Mouse (Mus musculus): ENCODE data around the gene Pde7b. TPM values are rescaled to one million over a fixed set of nuclear protein-coding genes. Genes with fewer than 3 reads are reported as not detected.

The Pde7b gene
- 4.2 and 6.6 TPM in 2 replicates for polyA plus RNA-seq (2016; fragmentation: Nextera tagmentation; extraction: Ambion mirVana)

- Histone ChIP-seq H3K36me3 (no peaks in the 10 kb centered on the region), H3K4me1 (peaks cover 21% of the 10 kb centered on the region), H3K27me3 (ENCODE audit: insufficient read depth, poor library complexity, severe bottlenecking) (no peaks in the 10 kb centered on the region; the same call in 1 of the 2 replicates), H3K4me3 (peak within 1 kb of the TSS; percentile 50), H3K9me3 (no peaks in the 10 kb centered on the region), H3K27ac (peak within 1 kb of the TSS; percentile 79)
- 14% methylated on average over 17 of the region's 17 CpGs for WGBS
- DNase-seq (ENCODE audit: low spot score): peak; percentile 91
These were observed at the start of gene Pde7b for GRCm38 (mm10) chr10:20724906-20725305. Gene Pde7b, minus strand, starts transcription at chr10:20725078.

GRCm38 (mm10) chr10:20772056-20772455, 47.2 kb upstream of the Pde7b start:
- H3K4me1 ChIP-seq: no peaks in the 10 kb centered on the region
- no peak for DNase-seq (ENCODE audit: low spot score)
- H3K4me3 ChIP-seq: no peak overlapping the region
- no peaks in the 10 kb centered on the region for H3K36me3 ChIP-seq
- no peak overlapping the region for H3K27ac ChIP-seq
- no peaks in the 10 kb centered on the region for H3K9me3 ChIP-seq
- WGBS: 79% methylated on average over 4 of the region's 4 CpGs
- no peaks in the 10 kb centered on the region for H3K27me3 ChIP-seq (ENCODE audit: insufficient read depth, poor library complexity, severe bottlenecking)

GRCm38 (mm10) chr10:20770418-20770888, 45.6 kb upstream of the Pde7b start:
- WGBS: 86% methylated on average over 2 of the region's 2 CpGs
- Histone ChIP-seq H3K4me1 (no peaks in the 10 kb centered on the region), H3K4me3 (no peak overlapping the region), H3K27ac (no peak overlapping the region), H3K36me3 (no peaks in the 10 kb centered on the region), H3K27me3 (ENCODE audit: insufficient read depth, poor library complexity, severe bottlenecking) (no peaks in the 10 kb centered on the region), H3K9me3 (no peaks in the 10 kb centered on the region)
- DNase-seq (ENCODE audit: low spot score): no peak

GRCm38 (mm10) chr10:20769557-20770417, 44.9 kb upstream of the Pde7b start:
- 88% methylated on average over 7 of the region's 7 CpGs for WGBS
- Histone ChIP-seq H3K27ac (no peak overlapping the region), H3K27me3 (ENCODE audit: insufficient read depth, poor library complexity, severe bottlenecking) (no peaks in the 10 kb centered on the region), H3K36me3 (no peaks in the 10 kb centered on the region), H3K4me3 (no peak overlapping the region), H3K9me3 (no peaks in the 10 kb centered on the region), H3K4me1 (no peaks in the 10 kb centered on the region)
- no peak for DNase-seq (ENCODE audit: low spot score)

GRCm38 (mm10) chr10:20764352-20764751, 39.5 kb upstream of the Pde7b start:
- no peaks in the 10 kb centered on the region for H3K4me1 ChIP-seq
- no peak for DNase-seq (ENCODE audit: low spot score)
- H3K9me3 ChIP-seq: no peaks in the 10 kb centered on the region
- WGBS: 82% methylated on average over 3 of the region's 3 CpGs
- H3K27me3 ChIP-seq (ENCODE audit: insufficient read depth, poor library complexity, severe bottlenecking): no peaks in the 10 kb centered on the region
- H3K4me3 ChIP-seq: no peak overlapping the region
- H3K36me3 ChIP-seq: no peaks in the 10 kb centered on the region
- no peak overlapping the region for H3K27ac ChIP-seq

GRCm38 (mm10) chr10:20758939-20759338, 34.1 kb upstream of the Pde7b start:
- Histone ChIP-seq H3K27me3 (ENCODE audit: insufficient read depth, poor library complexity, severe bottlenecking) (no peaks in the 10 kb centered on the region), H3K9me3 (no peaks in the 10 kb centered on the region)
- 63% methylated on average over 1 of the region's 1 CpGs for WGBS

GRCm38 (mm10) chr10:20758259-20758658, 33.4 kb upstream of the Pde7b start:
- Histone ChIP-seq H3K4me3 (no peak overlapping the region), H3K4me1 (no peaks in the 10 kb centered on the region), H3K9me3 (no peaks in the 10 kb centered on the region), H3K27ac (no peak overlapping the region), H3K36me3 (no peaks in the 10 kb centered on the region), H3K27me3 (ENCODE audit: insufficient read depth, poor library complexity, severe bottlenecking) (no peaks in the 10 kb centered on the region)
- no peak for DNase-seq (ENCODE audit: low spot score)
- 66% methylated on average over 6 of the region's 6 CpGs for WGBS

More at GRCm38 (mm10) chr10:20758939-20759338, 34.1 kb upstream of the Pde7b start:
- Histone ChIP-seq H3K36me3 (no peaks in the 10 kb centered on the region), H3K4me1 (no peaks in the 10 kb centered on the region), H3K4me3 (no peak overlapping the region), H3K27ac (no peak overlapping the region)
- no peak for DNase-seq (ENCODE audit: low spot score)

- no peak overlapping the region for H3K4me3 ChIP-seq
- no peaks in the 10 kb centered on the region for H3K4me1 ChIP-seq
- no peak overlapping the region for H3K27ac ChIP-seq
- H3K9me3 ChIP-seq: no peaks in the 10 kb centered on the region
- 79% methylated on average over 5 of the region's 5 CpGs for WGBS
- no peaks in the 10 kb centered on the region for H3K27me3 ChIP-seq (ENCODE audit: insufficient read depth, poor library complexity, severe bottlenecking)
- H3K36me3 ChIP-seq: no peaks in the 10 kb centered on the region
- DNase-seq (ENCODE audit: low spot score): no peak
These were observed 31.3 kb upstream of the Pde7b start for GRCm38 (mm10) chr10:20756219-20756618.

- H3K4me1 ChIP-seq: no peaks in the 10 kb centered on the region
- whole genome bisulfite sequencing: 95% methylated on average over 1 of the region's 1 CpGs
These were observed 28.0 kb upstream of the Pde7b start for GRCm38 (mm10) chr10:20752883-20753282.

GRCm38 (mm10) chr10:20750642-20751251, 25.9 kb upstream of the Pde7b start:
- no peaks in the 10 kb centered on the region for H3K36me3 ChIP-seq
- H3K4me1 ChIP-seq: no peaks in the 10 kb centered on the region
- DNase-seq (ENCODE audit: low spot score): no peak
- no peaks in the 10 kb centered on the region for H3K27me3 ChIP-seq (ENCODE audit: insufficient read depth, poor library complexity, severe bottlenecking)
- no peak overlapping the region for H3K27ac ChIP-seq
- H3K4me3 ChIP-seq: no peak overlapping the region
- H3K9me3 ChIP-seq: no peaks in the 10 kb centered on the region
- WGBS: 88% methylated on average over 5 of the region's 5 CpGs

More at GRCm38 (mm10) chr10:20752883-20753282, 28.0 kb upstream of the Pde7b start:
- no peak overlapping the region for H3K27ac ChIP-seq
- H3K9me3 ChIP-seq: no peaks in the 10 kb centered on the region
- DNase-seq (ENCODE audit: low spot score): no peak
- H3K27me3 ChIP-seq (ENCODE audit: insufficient read depth, poor library complexity, severe bottlenecking): no peaks in the 10 kb centered on the region
- H3K4me3 ChIP-seq: no peak overlapping the region
- H3K36me3 ChIP-seq: no peaks in the 10 kb centered on the region

GRCm38 (mm10) chr10:20748938-20749337, 24.1 kb upstream of the Pde7b start:
- H3K4me3 ChIP-seq: no peak overlapping the region
- no peaks in the 10 kb centered on the region for H3K36me3 ChIP-seq
- WGBS: 91% methylated on average over 8 of the region's 8 CpGs
- no peak overlapping the region for H3K27ac ChIP-seq
- no peaks in the 10 kb centered on the region for H3K4me1 ChIP-seq
- H3K9me3 ChIP-seq: no peaks in the 10 kb centered on the region
- DNase-seq (ENCODE audit: low spot score): no peak
- no peaks in the 10 kb centered on the region for H3K27me3 ChIP-seq (ENCODE audit: insufficient read depth, poor library complexity, severe bottlenecking)

- no peak overlapping the region for H3K27ac ChIP-seq
- no peaks in the 10 kb centered on the region for H3K4me1 ChIP-seq
- no peaks in the 10 kb centered on the region for H3K36me3 ChIP-seq
- DNase-seq (ENCODE audit: low spot score): no peak
- no peaks in the 10 kb centered on the region for H3K9me3 ChIP-seq
- H3K27me3 ChIP-seq (ENCODE audit: insufficient read depth, poor library complexity, severe bottlenecking): no peaks in the 10 kb centered on the region
- no peak overlapping the region for H3K4me3 ChIP-seq
- 85% methylated on average over 4 of the region's 4 CpGs for WGBS
These were observed 22.4 kb upstream of the Pde7b start for GRCm38 (mm10) chr10:20747229-20747628.

- Histone ChIP-seq H3K4me1 (peaks cover 16% of the 10 kb centered on the region), H3K36me3 (no peaks in the 10 kb centered on the region), H3K27ac (no peak overlapping the region), H3K27me3 (ENCODE audit: insufficient read depth, poor library complexity, severe bottlenecking) (no peaks in the 10 kb centered on the region), H3K9me3 (no peaks in the 10 kb centered on the region), H3K4me3 (no peak overlapping the region)
- WGBS: 77% methylated on average over 3 of the region's 3 CpGs
- no peak for DNase-seq (ENCODE audit: low spot score)
These were observed 14.9 kb upstream of the Pde7b start for GRCm38 (mm10) chr10:20739801-20740200.
